Comparison of ENCODE assay signal across 16 mouse cellular contexts in the genomic region with DNA sequence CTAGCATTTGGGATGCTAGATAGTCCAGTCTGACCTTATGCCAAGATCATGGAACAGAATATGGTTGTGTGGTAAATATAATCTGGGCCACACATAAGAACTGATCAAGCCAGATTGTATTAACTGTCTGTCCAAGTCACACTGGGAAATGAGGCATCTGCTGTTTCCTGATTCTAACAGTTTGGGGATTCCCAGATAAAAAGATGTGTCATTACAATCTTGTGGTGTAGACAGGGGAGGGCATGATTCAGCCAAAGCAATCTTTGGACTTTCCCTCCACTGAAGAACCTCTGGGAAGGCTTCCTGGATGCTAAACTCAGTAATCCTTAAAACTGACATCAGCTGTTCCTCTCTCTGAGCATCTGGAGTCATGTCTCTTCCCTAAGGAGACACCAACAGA.
"Had no signal": no experiment of that assay in that cellular context is flagged by ENCODE, and none has a peak within 500 bp of the region (broad histone marks: within the 10 kb centered on the region; RNA-seq: fewer than 3 reads in every experiment).

No protein-coding gene starts in this region.

- H3K27ac ChIP-seq: kidney, postnatal 0 days; layer of hippocampus, adult 2 months; liver, embryonic 13.5 days; midbrain, embryonic 12.5 days; midbrain, embryonic 15.5 days; neural tube, embryonic 13.5 days; stomach, embryonic 15.5 days had no signal

- H3K4me1 ChIP-seq: liver, embryonic 13.5 days; midbrain, embryonic 15.5 days; neural tube, embryonic 13.5 days; stomach, embryonic 15.5 days had no signal

- H3K36me3 ChIP-seq: liver, embryonic 13.5 days; midbrain, embryonic 12.5 days; midbrain, embryonic 15.5 days; neural tube, embryonic 13.5 days; stomach, embryonic 15.5 days had no signal

- H3K9me3 ChIP-seq: liver, embryonic 13.5 days; midbrain, embryonic 12.5 days; midbrain, embryonic 15.5 days; neural tube, embryonic 13.5 days; stomach, embryonic 15.5 days had no signal

- ATAC-seq: midbrain, embryonic 15.5 days had no signal

- DNase-seq: kidney, postnatal 25 days; layer of hippocampus, adult 9-11 months; liver, embryonic 13.5 days; lung, adult 2 months; lung, postnatal 14 days; lung, postnatal 4 days; right cerebral cortex, adult 18-20 months; right cerebral cortex, postnatal 14 days; spleen, adult 18-20 months; thymus, postnatal 25 days had no signal

- H3K4me3 ChIP-seq: layer of hippocampus, adult 2 months; liver, embryonic 13.5 days; midbrain, embryonic 12.5 days; midbrain, embryonic 15.5 days; neural tube, embryonic 13.5 days; stomach, embryonic 15.5 days had no signal

- H3K27me3 ChIP-seq: liver, embryonic 13.5 days; midbrain, embryonic 12.5 days; midbrain, embryonic 15.5 days; neural tube, embryonic 13.5 days; stomach, embryonic 15.5 days had no signal
